Mouse (Mus musculus): ENCODE results near the gene Plxna1. TPM values are rescaled to one million over a fixed set of nuclear protein-coding genes. Genes with fewer than 3 reads are reported as not detected.
A peak's percentile ranks its signal among the peaks of the same experiment; 100 is the strongest.

The Plxna1 gene
- polyA plus RNA-seq, 1 experiment from 2014 or later = 56.5 TPM

DNA sequence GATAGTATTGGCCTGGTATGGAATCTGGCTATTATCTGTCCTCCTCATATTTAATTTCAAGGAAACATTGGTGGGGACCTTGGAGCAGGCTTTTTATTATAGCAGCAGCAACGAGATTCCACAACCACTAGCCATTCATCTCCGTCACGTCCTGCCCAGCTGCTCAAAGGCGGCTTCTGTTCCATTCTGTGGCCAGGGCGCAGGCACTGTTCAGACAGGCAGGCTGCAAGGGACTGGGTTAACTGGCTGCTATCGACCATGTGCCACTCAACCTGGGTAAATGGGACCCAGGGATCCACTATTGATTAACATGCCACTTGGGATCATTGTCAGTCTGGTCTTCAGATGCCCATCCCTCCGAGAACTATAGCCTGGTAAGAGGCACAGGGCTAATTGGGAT lies 27.4 kb upstream of the Plxna1 start:
- Histone ChIP-seq H3K9ac (replicated peaks) (no peak overlapping the region), H3K4me1 (no peaks in the 10 kb centered on the region), H3K9me3 (no peaks in the 10 kb centered on the region), H3K27ac (replicated peaks) (no peak overlapping the region), H3K27me3 (no peaks in the 10 kb centered on the region), H3K4me2 (replicated peaks) (no peak overlapping the region), H3K36me3 (no peaks in the 10 kb centered on the region), H3K4me3 (no peak overlapping the region)
- ATAC-seq (ENCODE audit: low FRiP score, low read depth) = no peak
- 76% methylated on average over 7 of the region's 7 CpGs for WGBS

DNA sequence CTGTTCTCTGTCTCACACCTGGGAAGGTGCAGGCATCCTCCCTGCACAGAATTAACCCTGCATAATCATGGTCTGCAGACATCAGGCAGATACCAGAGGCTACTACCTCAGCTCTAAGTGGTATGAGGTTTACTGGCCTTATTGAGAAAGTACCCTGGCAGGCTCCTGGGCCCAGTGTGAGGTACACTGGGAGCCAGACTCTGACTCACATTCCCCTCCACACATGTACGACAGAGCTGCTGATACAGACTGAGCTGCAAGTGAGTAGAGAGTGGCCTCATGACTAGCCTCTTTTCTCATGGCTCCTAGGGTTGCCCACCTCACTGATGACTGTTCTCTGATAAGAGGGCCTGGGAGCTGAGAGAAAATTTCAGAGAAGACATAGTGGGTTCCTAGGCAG lies 24.5 kb upstream of the Plxna1 start:
- no peak for ATAC-seq (ENCODE audit: low FRiP score, low read depth)
- WGBS = 79% methylated on average over 1 of the region's 1 CpGs

GRCm38 (mm10) chr6:89384699-89385098 lies 22.3 kb upstream of the Plxna1 start:
- no peak overlapping the region for H3K9ac ChIP-seq (replicated peaks)
- ATAC-seq (ENCODE audit: low FRiP score, low read depth) = no peak
- no peaks in the 10 kb centered on the region for H3K4me1 ChIP-seq
- no peak overlapping the region for H3K4me3 ChIP-seq
- no peaks in the 10 kb centered on the region for H3K36me3 ChIP-seq
- H3K27ac ChIP-seq (replicated peaks) = no peak overlapping the region
- 86% methylated on average over 2 of the region's 2 CpGs for WGBS
- no peak overlapping the region for H3K4me2 ChIP-seq (replicated peaks)
- 0 out of 2 replicates have a peak, but pooled peaks cover 6% of the 10 kb centered on the region for H3K27me3 ChIP-seq
- no peaks in the 10 kb centered on the region for H3K9me3 ChIP-seq

More for the DNA sequence above, 24.5 kb upstream of the Plxna1 start:
- Histone ChIP-seq H3K36me3 (no peaks in the 10 kb centered on the region), H3K4me3 (no peak overlapping the region), H3K4me2 (replicated peaks) (no peak overlapping the region), H3K27ac (replicated peaks) (no peak overlapping the region), H3K27me3 (no peaks in the 10 kb centered on the region), H3K4me1 (no peaks in the 10 kb centered on the region), H3K9me3 (no peaks in the 10 kb centered on the region), H3K9ac (replicated peaks) (no peak overlapping the region)

GRCm38 (mm10) chr6:89381851-89382250 lies 19.4 kb upstream of the Plxna1 start:
- Histone ChIP-seq H3K27me3 (0 out of 2 replicates have a peak, but pooled peaks cover 6% of the 10 kb centered on the region), H3K9ac (replicated peaks) (no peak overlapping the region), H3K9me3 (no peaks in the 10 kb centered on the region), H3K36me3 (no peaks in the 10 kb centered on the region), H3K4me3 (no peak overlapping the region), H3K4me2 (replicated peaks) (no peak overlapping the region), H3K27ac (replicated peaks) (no peak overlapping the region), H3K4me1 (no peaks in the 10 kb centered on the region)
- WGBS = 12% methylated on average over 5 of the region's 5 CpGs
- no peak for ATAC-seq (ENCODE audit: low FRiP score, low read depth)

DNA sequence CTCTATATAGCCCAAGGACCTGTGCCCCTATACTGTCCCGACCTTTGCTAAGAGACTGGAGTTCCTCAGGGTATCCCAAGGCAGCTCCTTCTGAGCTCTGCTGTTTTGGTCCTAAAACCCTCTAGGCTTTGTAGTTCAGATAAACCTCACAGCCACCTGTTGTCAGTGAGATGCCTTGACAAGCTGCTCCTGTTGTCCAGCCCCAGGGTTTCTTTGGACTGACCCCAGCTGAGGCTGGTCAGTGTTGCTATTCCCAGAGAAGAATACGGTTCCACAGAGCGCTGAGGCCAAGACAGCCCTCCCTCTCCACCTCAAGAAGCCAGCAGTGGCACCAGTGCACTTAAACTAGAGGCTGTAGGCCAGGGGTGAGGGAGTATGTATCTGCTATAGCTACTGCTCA lies 18.8 kb upstream of the Plxna1 start:
- 0 out of 2 replicates have a peak, but pooled peaks cover 6% of the 10 kb centered on the region for H3K27me3 ChIP-seq
- no peak overlapping the region for H3K4me2 ChIP-seq (replicated peaks)
- no peaks in the 10 kb centered on the region for H3K4me1 ChIP-seq
- no peak overlapping the region for H3K4me3 ChIP-seq
- WGBS = 45% methylated on average over 3 of the region's 3 CpGs
- H3K9ac ChIP-seq (replicated peaks) = no peak overlapping the region
- H3K9me3 ChIP-seq = no peaks in the 10 kb centered on the region
- ATAC-seq (ENCODE audit: low FRiP score, low read depth) = no peak
- no peaks in the 10 kb centered on the region for H3K36me3 ChIP-seq
- H3K27ac ChIP-seq (replicated peaks) = no peak overlapping the region

DNA sequence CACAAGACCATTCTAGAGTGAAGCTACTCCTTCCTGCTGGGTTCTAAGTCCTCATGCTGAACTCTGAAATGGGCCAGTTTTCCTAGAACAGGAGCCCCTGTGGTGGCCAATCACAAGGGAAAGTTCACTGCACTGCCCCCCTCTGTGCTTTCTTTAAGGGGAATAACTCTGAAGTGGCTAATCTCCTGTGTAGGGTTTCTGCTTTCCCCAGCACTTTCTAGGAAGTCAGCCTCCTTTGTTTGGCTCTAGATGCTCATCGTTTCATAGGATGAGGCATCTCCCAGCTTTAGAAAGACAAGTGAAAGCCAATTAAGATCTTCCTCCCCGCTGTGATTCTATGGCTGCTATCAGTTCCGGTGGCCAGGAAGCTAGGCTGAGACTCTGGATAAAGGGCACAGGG lies 18.3 kb upstream of the Plxna1 start:
- 0 out of 2 replicates have a peak, but pooled peaks cover 6% of the 10 kb centered on the region for H3K27me3 ChIP-seq
- H3K9ac ChIP-seq (replicated peaks) = no peak overlapping the region
- no peak overlapping the region for H3K4me3 ChIP-seq
- no peaks in the 10 kb centered on the region for H3K9me3 ChIP-seq
- no peak overlapping the region for H3K27ac ChIP-seq (replicated peaks)
- no peaks in the 10 kb centered on the region for H3K4me1 ChIP-seq
- H3K36me3 ChIP-seq = no peaks in the 10 kb centered on the region
- no peak for ATAC-seq (ENCODE audit: low FRiP score, low read depth)
- 24% methylated on average over 3 of the region's 3 CpGs for WGBS
- H3K4me2 ChIP-seq (replicated peaks) = no peak overlapping the region

DNA sequence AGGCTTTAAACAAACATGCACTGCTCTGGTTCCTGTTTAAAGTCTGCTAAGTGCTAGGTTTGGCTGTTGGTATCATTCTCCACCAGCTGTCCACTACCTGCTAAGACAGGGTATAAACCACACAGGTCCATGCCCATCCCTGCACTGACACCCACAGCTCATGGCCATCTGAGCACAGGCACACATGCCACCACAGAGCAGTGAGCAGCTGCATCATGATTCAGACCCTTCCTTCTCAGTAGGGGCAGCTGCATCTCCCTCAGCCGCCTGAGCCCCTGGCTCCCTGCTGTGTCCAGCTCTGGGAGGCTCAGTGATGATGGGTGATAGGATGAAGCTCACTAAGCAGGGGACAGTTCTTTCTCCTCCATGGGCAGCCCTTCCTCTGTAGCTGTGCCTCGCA lies 15.8 kb upstream of the Plxna1 start:
- Histone ChIP-seq H3K4me2 (replicated peaks) (no peak overlapping the region), H3K36me3 (no peaks in the 10 kb centered on the region), H3K4me3 (no peak overlapping the region), H3K4me1 (no peaks in the 10 kb centered on the region), H3K9me3 (no peaks in the 10 kb centered on the region), H3K9ac (replicated peaks) (no peak overlapping the region), H3K27ac (replicated peaks) (no peak overlapping the region), H3K27me3 (0 out of 2 replicates have a peak, but pooled peaks cover 6% of the 10 kb centered on the region)
- no peak for ATAC-seq (ENCODE audit: low FRiP score, low read depth)
- WGBS = 57% methylated on average over 2 of the region's 2 CpGs

DNA sequence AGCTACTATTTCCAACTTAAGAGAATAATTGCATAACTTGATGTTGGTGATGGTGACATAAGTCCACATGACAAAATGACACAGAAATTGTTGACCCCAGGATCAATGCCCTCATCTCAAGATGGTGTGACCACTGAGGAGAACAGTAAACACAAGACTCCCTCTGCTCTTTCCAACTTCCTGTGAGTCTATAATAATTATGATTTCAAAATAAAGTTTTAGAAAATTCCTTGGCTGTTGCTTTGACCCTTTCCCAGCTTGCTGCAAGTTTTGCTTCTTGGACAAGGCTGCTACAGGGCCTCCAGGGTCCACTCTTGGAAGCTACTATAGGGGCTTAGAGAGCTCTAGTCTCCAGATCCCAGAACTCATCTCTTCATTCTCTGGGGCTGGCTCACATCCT lies 6.4 kb upstream of the Plxna1 start:
- Histone ChIP-seq H3K36me3 (no peaks in the 10 kb centered on the region), H3K4me1 (no peaks in the 10 kb centered on the region), H3K4me2 (replicated peaks) (no peak overlapping the region), H3K9me3 (no peaks in the 10 kb centered on the region; the same call in 1 of the 2 replicates), H3K9ac (replicated peaks) (no peak overlapping the region), H3K27me3 (peaks cover 11% of the 10 kb centered on the region), H3K4me3 (no peak overlapping the region), H3K27ac (replicated peaks) (no peak overlapping the region)
- no peak for ATAC-seq (ENCODE audit: low FRiP score, low read depth)

DNA sequence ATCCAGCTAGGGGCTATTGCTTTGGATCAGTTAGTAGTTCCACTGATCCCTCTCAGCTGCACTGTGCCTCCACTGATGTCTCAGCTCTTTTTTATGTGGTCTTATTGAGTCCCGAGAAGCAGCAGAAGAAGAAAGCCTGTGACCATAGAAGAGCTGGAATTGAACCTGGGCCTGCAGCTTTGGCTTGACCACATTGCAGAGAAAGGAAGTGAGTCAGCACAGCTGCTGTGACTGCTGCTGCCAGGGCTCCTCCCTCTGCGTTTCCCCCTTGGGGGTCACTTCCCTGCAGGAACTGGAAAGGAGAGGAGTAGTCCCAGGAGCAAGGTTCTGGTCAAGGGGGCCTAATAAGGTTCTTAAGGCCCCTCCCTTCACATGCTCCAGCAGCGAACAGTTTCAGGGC lies 1.9 kb upstream of the Plxna1 start:
- Histone ChIP-seq H3K9me3 (no peaks in the 10 kb centered on the region; the same call in 1 of the 2 replicates), H3K4me1 (peaks cover 32% of the 10 kb centered on the region), H3K9ac (replicated peaks) (no peak overlapping the region), H3K36me3 (no peaks in the 10 kb centered on the region), H3K4me3 (no peak overlapping the region), H3K4me2 (replicated peaks) (no peak overlapping the region), H3K27me3 (peaks cover 21% of the 10 kb centered on the region), H3K27ac (replicated peaks) (no peak overlapping the region)
- ATAC-seq (ENCODE audit: low FRiP score, low read depth) = no peak
- WGBS = 56% methylated on average over 3 of the region's 3 CpGs

DNA sequence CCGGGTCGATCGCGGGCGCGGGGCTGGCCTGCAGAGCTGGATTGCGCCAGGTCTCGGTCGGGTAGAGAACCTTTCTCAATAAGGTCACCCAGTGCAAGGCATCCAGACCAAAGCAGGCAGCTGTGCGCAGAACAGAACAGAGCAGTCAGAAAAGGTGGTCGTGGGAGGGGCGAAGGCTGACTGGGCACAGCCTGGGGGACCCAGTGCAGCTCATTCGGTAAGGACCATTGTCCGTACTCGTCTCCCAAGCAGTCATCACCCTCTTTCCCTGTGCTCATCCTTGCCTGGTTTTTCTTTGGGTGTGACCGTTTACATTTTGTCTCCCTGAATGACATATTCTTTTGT lies 659 bp upstream of the Plxna1 start:
- Histone ChIP-seq H3K27ac (replicated peaks) (peak overlapping the region; percentile 52), H3K4me2 (replicated peaks) (peak overlapping the region; percentile 68), H3K27me3 (peaks cover 21% of the 10 kb centered on the region), H3K4me1 (peaks cover 44% of the 10 kb centered on the region), H3K36me3 (no peaks in the 10 kb centered on the region), H3K4me3 (peak overlapping the region; percentile 99), H3K9ac (replicated peaks) (peak overlapping the region; percentile 99), H3K9me3 (no peaks in the 10 kb centered on the region; the same call in 1 of the 2 replicates)
- no peak for ATAC-seq (ENCODE audit: low FRiP score, low read depth)
- WGBS = 3% methylated on average over 16 of the region's 16 CpGs

- under 1% methylated on average over 48 of the region's 80 CpGs for WGBS
- Histone ChIP-seq H3K4me1 (peaks cover 58% of the 10 kb centered on the region), H3K36me3 (peaks cover 10% of the 10 kb centered on the region), H3K4me3 (peak overlapping the region; percentile 99), H3K4me2 (replicated peaks) (peak overlapping the region; percentile 68), H3K27me3 (peaks cover 21% of the 10 kb centered on the region), H3K9me3 (no peaks in the 10 kb centered on the region), H3K9ac (replicated peaks) (peak overlapping the region; percentile 99), H3K27ac (replicated peaks) (peak overlapping the region; percentile 79)
- peak; percentile 32 for ATAC-seq (ENCODE audit: low FRiP score, low read depth)
Observed at GRCm38 (mm10) chr6:89361418-89362280, 771 bp downstream of the Plxna1 start.

DNA sequence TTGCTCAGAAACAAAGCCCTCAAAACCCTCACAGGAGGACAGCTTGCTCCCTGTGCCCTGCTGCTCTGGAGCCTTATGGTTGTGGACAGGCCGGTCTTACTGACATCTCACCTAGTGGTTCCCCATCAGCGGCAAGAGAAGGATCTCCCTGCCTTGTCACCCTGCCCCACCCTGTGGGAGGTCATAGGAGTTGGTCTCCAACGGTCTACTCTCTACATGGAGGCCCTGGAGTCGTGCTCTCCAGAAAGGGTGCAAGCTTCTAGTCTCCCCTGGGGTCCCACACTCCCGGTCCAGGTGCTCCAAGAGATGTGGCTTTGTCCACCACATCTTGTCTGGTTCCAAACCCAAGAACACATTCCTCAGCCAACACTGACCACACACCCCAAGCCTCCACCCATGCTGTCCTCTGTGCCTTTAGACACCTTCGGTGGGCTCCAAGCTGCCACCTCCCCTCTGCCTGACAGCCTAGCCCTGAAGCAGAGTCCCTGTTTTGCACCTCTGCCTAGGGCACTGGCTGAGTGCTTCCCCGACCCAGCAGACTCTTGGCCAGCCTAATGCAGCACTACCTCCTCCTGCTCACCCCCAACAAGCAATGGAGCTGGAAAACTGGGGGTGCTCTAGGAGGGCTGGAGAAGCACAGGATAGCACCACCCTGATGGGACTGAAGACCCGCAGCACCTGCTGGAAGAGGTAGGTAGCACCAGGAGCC lies 1.6 kb downstream of the Plxna1 start:
- no peak for ATAC-seq (ENCODE audit: low FRiP score, low read depth)
- peak overlapping the region; percentile 79; the same call in 1 of the 2 replicates for H3K27ac ChIP-seq (replicated peaks)
- peak overlapping the region; percentile 99 for H3K9ac ChIP-seq (replicated peaks)
- H3K4me1 ChIP-seq = peaks cover 66% of the 10 kb centered on the region
- 40% methylated on average over 8 of the region's 8 CpGs for WGBS
- peak overlapping the region; percentile 68 for H3K4me2 ChIP-seq (replicated peaks)
- peaks cover 21% of the 10 kb centered on the region for H3K27me3 ChIP-seq
- peak overlapping the region; percentile 99 for H3K4me3 ChIP-seq
- H3K9me3 ChIP-seq = no peaks in the 10 kb centered on the region
- peaks cover 18% of the 10 kb centered on the region for H3K36me3 ChIP-seq
